Mouse (Mus musculus): ENCODE results near the gene Slc41a2. TPM values are rescaled to one million over a fixed set of nuclear protein-coding genes. Genes with fewer than 3 reads are reported as not detected.

Gene Slc41a2
- polyA plus RNA-seq, 2 experiments from 2014 or later, result 0.29 to 1.1 TPM

- ATAC-seq, result no peak
These were observed 155.7 kb downstream of the Slc41a2 start for GRCm38 (mm10) chr10:83181831-83182572.

Other genes starting within 250 kb of the Slc41a2 start
- gene D10Wsu102e, start 22.3 kb upstream of the Slc41a2 start, polyA plus RNA-seq (2017; shearing (Covaris generic)), result under 1 TPM; 0.92 to 0.98 TPM
- gene Aldh1l2, start 196.3 kb upstream of the Slc41a2 start, polyA plus RNA-seq (2017; shearing (Covaris generic)), result not detected
- gene Washc4, start 205.9 kb upstream of the Slc41a2 start, polyA plus RNA-seq (2017; shearing (Covaris generic)), result 10 to 100 TPM; 26.7 to 30.8 TPM

Measured in activated CD4-positive, CD25-positive, alpha-beta regulatory T cell, adult 4 months (primary cell).